Mouse (Mus musculus) MEL (cell line): ENCODE measurements around the gene Fam172a. TPM values are rescaled to one million over a fixed set of nuclear protein-coding genes. Genes with fewer than 3 reads are reported as not detected.

Experiments used
- DNase-seq: peaks from one replicate; pipeline ENCODE4 v3.0.0; 2011; ENCODE audit warnings: low read depth, low spot score
- H3K27ac ChIP-seq: 2 replicates; pipeline ENCODE4 v1.5.1; 2012; ENCODE audit warnings: low read depth, mild to moderate bottlenecking, control low read depth, low read length, moderate library complexity; ENCODE audit not compliant: control insufficient read depth
- H3K27me3 ChIP-seq, 2 experiments: fragments of 150-350 bp in 1 of 2; sonication (generic) in 1 of 2; 2 replicates each; pipeline ENCODE4 v1.6.1; 2012; ENCODE audit warnings: low read length in 2 of 2, mild to moderate bottlenecking in 2 of 2, improper control_type of control experiment in 1 of 2, moderate library complexity in 1 of 2; ENCODE audit not compliant: insufficient read depth in 2 of 2, control insufficient read depth in 1 of 2
- H3K36me3 ChIP-seq, 2 experiments: 2 replicates each; pipeline ENCODE4 v1.6.1; 2012 to 2014; ENCODE audit warnings: low read length in 2 of 2, improper control_type of control experiment in 1 of 2, inconsistent platforms in 1 of 2, mild to moderate bottlenecking in 1 of 2; ENCODE audit not compliant: insufficient read depth in 2 of 2, control insufficient read depth in 1 of 2
- H3K4me1 ChIP-seq, 2 experiments: fragments of 150-350 bp in 1 of 2; sonication (generic) in 1 of 2; 2 replicates each; pipeline ENCODE4 v1.6.1; 2012; ENCODE audit warnings: low read length in 2 of 2, improper control_type of control experiment in 1 of 2, mild to moderate bottlenecking in 1 of 2; ENCODE audit not compliant: insufficient read depth in 2 of 2, control insufficient read depth in 1 of 2
- H3K4me3 ChIP-seq, 2 experiments: fragments of 150-350 bp in 1 of 2; sonication (generic) in 1 of 2; 2 replicates each; pipeline ENCODE4 v1.5.1; 2012; ENCODE audit warnings: low read depth in 2 of 2, low read length in 2 of 2, mild to moderate bottlenecking in 2 of 2, moderate library complexity in 2 of 2, control low read depth in 1 of 2, improper control_type of control experiment in 1 of 2; ENCODE audit not compliant: control insufficient read depth in 1 of 2, insufficient read depth in 1 of 2
- H3K79me2 ChIP-seq: 2 replicates; pipeline ENCODE4 v1.6.1; 2012; ENCODE audit warnings: mild to moderate bottlenecking, low read length, moderate library complexity; ENCODE audit not compliant: control insufficient read depth, poor library complexity, insufficient read depth
- H3K9ac ChIP-seq: 2 replicates; pipeline ENCODE4 v1.6.1; 2012; ENCODE audit warnings: low read depth, mild to moderate bottlenecking, control low read depth, low read length, moderate library complexity; ENCODE audit not compliant: control insufficient read depth, poor library complexity, severe bottlenecking
- H3K9me3 ChIP-seq: fragments of 150-350 bp; sonication (generic); replicated peaks from 2 replicates; pipeline ENCODE4 v1.6.1; 2012; ENCODE audit warnings: mild to moderate bottlenecking, low read length, improper control_type of control experiment, moderate library complexity; ENCODE audit not compliant: insufficient read depth
- BHLHE40 ChIP-seq: IDR thresholded peaks from 2 replicates; pipeline ENCODE4 v1.6.1; 2012; ENCODE audit warnings: low read depth, mild to moderate bottlenecking, inconsistent platforms, low read length, improper control_type of control experiment, borderline replicate concordance
- CHD2 ChIP-seq: IDR thresholded peaks from 2 replicates; pipeline ENCODE4 v1.6.1; 2011; ENCODE audit warnings: low read length, improper control_type of control experiment
- CTCF ChIP-seq, 3 experiments: IDR thresholded peaks in 2 of 3; conservative IDR thresholded peaks in 1 of 3; 2 replicates each; pipeline ENCODE4 v1.5.1; 2011 to 2012; ENCODE audit warnings: low read length in 3 of 3, low read depth in 2 of 3, mild to moderate bottlenecking in 2 of 3, improper control_type of control experiment in 1 of 3, inconsistent platforms in 1 of 3, mixed read lengths in 1 of 3, moderate library complexity in 1 of 3; ENCODE audit not compliant: control insufficient read depth in 1 of 3, insufficient read depth in 1 of 3, poor library complexity in 1 of 3, severe bottlenecking in 1 of 3
- ELF1 ChIP-seq: IDR thresholded peaks from 2 replicates; pipeline ENCODE4 v1.6.1; 2014; ENCODE audit warnings: low read depth, mild to moderate bottlenecking, inconsistent platforms, low read length, improper control_type of control experiment, moderate library complexity
- GABPA ChIP-seq: IDR thresholded peaks from 2 replicates; pipeline ENCODE4 v1.6.1; 2012; ENCODE audit warnings: low read depth, mild to moderate bottlenecking, inconsistent platforms, low read length, improper control_type of control experiment, moderate library complexity
- GATA1 ChIP-seq: IDR thresholded peaks from 2 replicates; pipeline ENCODE4 v1.6.1; 2011; ENCODE audit warnings: low read depth, low read length, improper control_type of control experiment
- HCFC1 ChIP-seq: IDR thresholded peaks from 2 replicates; pipeline ENCODE4 v1.6.1; 2012; ENCODE audit warnings: low read depth, mild to moderate bottlenecking, inconsistent platforms, low read length, improper control_type of control experiment, moderate library complexity
- KAT2A ChIP-seq: conservative IDR thresholded peaks from 2 replicates; pipeline ENCODE4 v1.6.1; 2012; ENCODE audit warnings: low read depth, low read length, improper control_type of control experiment, inconsistent platforms
- MAX ChIP-seq: IDR thresholded peaks from 2 replicates; pipeline ENCODE4 v1.6.1; 2011; ENCODE audit warnings: low read length, improper control_type of control experiment
- MAZ ChIP-seq: IDR thresholded peaks from 2 replicates; pipeline ENCODE4 v1.6.1; 2012; ENCODE audit warnings: low read depth, mild to moderate bottlenecking, inconsistent platforms, low read length, improper control_type of control experiment
- MEF2A ChIP-seq: IDR thresholded peaks from 2 replicates; pipeline ENCODE4 v1.6.1; 2014; ENCODE audit warnings: low read depth, mild to moderate bottlenecking, inconsistent platforms, low read length, improper control_type of control experiment; ENCODE audit not compliant: poor library complexity, insufficient replicate concordance, severe bottlenecking; ENCODE audit errors: extremely low read depth
- MYB ChIP-seq: IDR thresholded peaks from 2 replicates; pipeline ENCODE4 v1.6.1; 2011; ENCODE audit warnings: mild to moderate bottlenecking, low read depth, low read length, improper control_type of control experiment
- POLR2A ChIP-seq, 2 experiments: IDR thresholded peaks; 2 replicates each; pipeline ENCODE4 v1.6.1; 2011 to 2012; ENCODE audit warnings: low read length in 2 of 2, mild to moderate bottlenecking in 2 of 2, control low read depth in 1 of 2, improper control_type of control experiment in 1 of 2, low read depth in 1 of 2, moderate library complexity in 1 of 2; ENCODE audit not compliant: control insufficient read depth in 1 of 2, insufficient read depth in 1 of 2, poor library complexity in 1 of 2
- POLR2AphosphoS2 ChIP-seq: IDR thresholded peaks from 2 replicates; pipeline ENCODE4 v1.6.1; 2011; ENCODE audit warnings: low read length, improper control_type of control experiment
- RAD21 ChIP-seq: IDR thresholded peaks from 2 replicates; pipeline ENCODE4 v1.6.1; 2011; ENCODE audit warnings: mild to moderate bottlenecking, low read depth, low read length, improper control_type of control experiment
- RCOR1 ChIP-seq: IDR thresholded peaks from 2 replicates; pipeline ENCODE4 v1.6.1; 2012; ENCODE audit warnings: low read depth, mild to moderate bottlenecking, inconsistent platforms, low read length, improper control_type of control experiment
- SIN3A ChIP-seq: IDR thresholded peaks from 2 replicates; pipeline ENCODE4 v1.6.1; 2012; ENCODE audit warnings: low read length, improper control_type of control experiment, inconsistent platforms
- SMC3 ChIP-seq: IDR thresholded peaks from 2 replicates; pipeline ENCODE4 v1.6.1; 2011; ENCODE audit warnings: low read depth, low read length, improper control_type of control experiment
- TAL1 ChIP-seq: IDR thresholded peaks from 2 replicates; pipeline ENCODE4 v1.6.1; 2012; ENCODE audit warnings: mild to moderate bottlenecking, inconsistent platforms, low read length, moderate library complexity, mixed read lengths
- TBP ChIP-seq: IDR thresholded peaks from 2 replicates; pipeline ENCODE4 v1.8.0; 2011; ENCODE audit warnings: low read depth, low read length, improper control_type of control experiment
- USF2 ChIP-seq, 2 experiments: IDR thresholded peaks; 2 replicates each; pipeline ENCODE4 v1.6.1; 2011 to 2012; ENCODE audit warnings: improper control_type of control experiment in 2 of 2, low read length in 2 of 2, borderline replicate concordance in 1 of 2, inconsistent platforms in 1 of 2, low read depth in 1 of 2, mild to moderate bottlenecking in 1 of 2; ENCODE audit not compliant: insufficient read depth in 1 of 2
- ZC3H11A ChIP-seq: IDR thresholded peaks from 2 replicates; pipeline ENCODE4 v1.6.1; 2012; ENCODE audit warnings: low read depth, mild to moderate bottlenecking, inconsistent platforms, low read length, improper control_type of control experiment
- ZKSCAN1 ChIP-seq: IDR thresholded peaks from 2 replicates; pipeline ENCODE4 v1.6.1; 2012; ENCODE audit warnings: low read depth, mild to moderate bottlenecking, inconsistent platforms, low read length, improper control_type of control experiment, moderate library complexity
- polyA plus RNA-seq, 2 experiments: library from polyadenylated mRNA; stranded (reverse) in 1 of 2; unstranded in 1 of 2; fragments of >175 nt in 1 of 2; fragments of >200 nt in 1 of 2; gene quantifications; 2 replicates each; pipeline versions ENCODE4 v1.2.1 to v1.2.4; 2012; ENCODE audit warnings: low replicate concordance in 2 of 2, low read depth in 1 of 2; ENCODE audit not compliant: insufficient read length in 2 of 2, insufficient read depth in 1 of 2, missing spikeins in 1 of 2
- total RNA-seq: library from RNA; depleted of rRNA; stranded (reverse); fragments of 300-350 nt; gene quantifications from 2 replicates; pipeline ENCODE4 v1.2.3, GENCODE M21; 2012

Gene Fam172a
- total and polyA plus RNA-seq, 3 experiments: 13.4 to 358 (median 19.6) TPM

- H3K9ac ChIP-seq: no peak overlapping the region
- no peaks in the 10 kb centered on the region for H3K4me1 ChIP-seq
- no peak overlapping the region for H3K4me3 ChIP-seq
- no peaks in the 10 kb centered on the region for H3K9me3 ChIP-seq
- peak; percentile 65 for DNase-seq
- no peaks in the 10 kb centered on the region for H3K27me3 ChIP-seq
- no peaks in the 10 kb centered on the region for H3K79me2 ChIP-seq
- H3K36me3 ChIP-seq: peaks cover 0 to 2% of the 10 kb centered on the region in 2 experiments; a peak in 1 of 4 replicates
- TF ChIP-seq CTCF (IDR thresholded peaks at IDR 0.05 in 2 of 3, conservative IDR thresholded peaks at IDR 0.05 in 1 of 3; ENCODE audit: control insufficient read depth in 1 of 3, insufficient read depth in 1 of 3, low read depth in 2 of 3, low read length in 3 of 3, poor library complexity in 1 of 3, severe bottlenecking in 1 of 3): peak; percentile 14 to 72 (median 46); a peak in 4 of 6 replicates
- TF ChIP-seq ELF1: no peak
- peak; percentile 83 for TF ChIP-seq SMC3
- peak; percentile 84 for TF ChIP-seq RAD21
- peak; percentile 71 for TF ChIP-seq ZC3H11A
- no peak overlapping the region for H3K27ac ChIP-seq
Observed at GRCm38 (mm10) chr13:77982105-77982851, 280.4 kb downstream of the Fam172a start.

GRCm38 (mm10) chr13:77982852-77983202 is 281.0 kb downstream of the Fam172a start:
- Histone ChIP-seq H3K79me2 (no peaks in the 10 kb centered on the region), H3K9me3 (no peaks in the 10 kb centered on the region), H3K9ac (no peak overlapping the region), H3K27ac (no peak overlapping the region), H3K4me3 (no peak overlapping the region), H3K4me1 (no peaks in the 10 kb centered on the region), H3K36me3 (peaks cover 0 to 2% of the 10 kb centered on the region in 2 experiments; a peak in 1 of 4 replicates), H3K27me3 (no peaks in the 10 kb centered on the region)
- TF ChIP-seq MYB (no peak), ZKSCAN1 (no peak), SIN3A (no peak), MAX (peak; percentile 28; the same call in 1 of the 2 replicates)
- no peak for DNase-seq

GRCm38 (mm10) chr13:77991189-77991886 is 289.5 kb downstream of the Fam172a start:
- Histone ChIP-seq H3K79me2 (no peaks in the 10 kb centered on the region), H3K36me3 (no peaks in the 10 kb centered on the region), H3K4me3 (no peak overlapping the region), H3K27ac (no peak overlapping the region), H3K27me3 (no peaks in the 10 kb centered on the region), H3K9ac (no peak overlapping the region), H3K4me1 (peaks cover 0 to 3% of the 10 kb centered on the region in 2 experiments; a peak in 1 of 4 replicates), H3K9me3 (no peaks in the 10 kb centered on the region)
- peak; percentile 37 for DNase-seq
- TF ChIP-seq ZC3H11A (no peak), CTCF (IDR thresholded peaks at IDR 0.05 in 2 of 3, conservative IDR thresholded peaks at IDR 0.05 in 1 of 3; ENCODE audit: control insufficient read depth in 1 of 3, insufficient read depth in 1 of 3, low read depth in 2 of 3, low read length in 3 of 3, poor library complexity in 1 of 3, severe bottlenecking in 1 of 3) (0 out of 6 replicates have a peak, but pooled peaks of 1 of the 3 experiments have one; percentile 3), RCOR1 (no peak), ZKSCAN1 (no peak), KAT2A (no peak), TBP (no peak), MAZ (no peak), GATA1 (no peak), HCFC1 (no peak), POLR2A (IDR thresholded peaks at IDR 0.05; ENCODE audit: control insufficient read depth in 1 of 2, insufficient read depth in 1 of 2, low read depth in 1 of 2, low read length in 2 of 2, poor library complexity in 1 of 2) (no peak), BHLHE40 (peak; percentile 24; the same call in 1 of the 2 replicates), TAL1 (no peak), GABPA (no peak), RAD21 (peak; percentile 9), SIN3A (no peak), MEF2A (no peak), CHD2 (no peak), POLR2AphosphoS2 (no peak), USF2 (IDR thresholded peaks at IDR 0.05; ENCODE audit: borderline replicate concordance in 1 of 2, insufficient read depth in 1 of 2, low read depth in 1 of 2, low read length in 2 of 2) (no peak)
